Mouse (Mus musculus): ENCODE data around the gene Iscu. TPM values are rescaled to one million over a fixed set of nuclear protein-coding genes. Genes with fewer than 3 reads are reported as not detected.
"Not testable (repeated sequence)": the region's sequence is repeated elsewhere in the genome, so short reads cannot be mapped to it uniquely, and the experiment has no call there.

Gene Iscu
- polyA plus RNA-seq, 1 experiment from 2014 or later, result 113 TPM

GRCm38 (mm10) chr5:113811824-113812420, 39.4 kb downstream of the Iscu start:
- H3K9me3 ChIP-seq; H3K27ac ChIP-seq; ATAC-seq (ENCODE audit: low FRiP score); H3K4me2 ChIP-seq; H3K4me3 ChIP-seq (replicated peaks); H3K36me3 ChIP-seq (replicated peaks); H3K9ac ChIP-seq; H3K4me1 ChIP-seq: not testable (repeated sequence)
- 18% methylated on average over 11 of the region's 12 CpGs for WGBS
- H3K27me3 ChIP-seq, result peaks cover 16% of the 10 kb centered on the region

GRCm38 (mm10) chr5:113812638-113813037, 40.1 kb downstream of the Iscu start:
- H3K36me3 ChIP-seq (replicated peaks), result no peaks in the 10 kb centered on the region
- H3K27me3 ChIP-seq, result peaks cover 16% of the 10 kb centered on the region
- H3K9ac ChIP-seq, result no peak overlapping the region
- H3K4me2 ChIP-seq, result no peak overlapping the region
- no peak overlapping the region for H3K4me3 ChIP-seq (replicated peaks)
- no peak overlapping the region for H3K27ac ChIP-seq
- 88% methylated on average over 2 of the region's 2 CpGs for WGBS
- H3K4me1 ChIP-seq, result peaks cover 8% of the 10 kb centered on the region; the same call in 1 of the 2 replicates
- H3K9me3 ChIP-seq, result peaks cover 7% of the 10 kb centered on the region; the same call in 1 of the 2 replicates
- no peak for ATAC-seq (ENCODE audit: low FRiP score)

- WGBS, result 23% methylated on average over 9 of the region's 9 CpGs
- H3K4me2 ChIP-seq, result no peak overlapping the region
- H3K4me1 ChIP-seq, result peaks cover 8% of the 10 kb centered on the region; the same call in 1 of the 2 replicates
- ATAC-seq (ENCODE audit: low FRiP score), result no peak
- H3K4me3 ChIP-seq (replicated peaks), result no peak overlapping the region
- peaks cover 7% of the 10 kb centered on the region; the same call in 1 of the 2 replicates for H3K9me3 ChIP-seq
- no peaks in the 10 kb centered on the region for H3K36me3 ChIP-seq (replicated peaks)
- no peak overlapping the region for H3K9ac ChIP-seq
- peaks cover 16% of the 10 kb centered on the region for H3K27me3 ChIP-seq
- H3K27ac ChIP-seq, result no peak overlapping the region
These were observed 41.1 kb downstream of the Iscu start for GRCm38 (mm10) chr5:113813608-113814007.

- Histone ChIP-seq H3K4me3 (replicated peaks) (no peak overlapping the region), H3K36me3 (replicated peaks) (no peaks in the 10 kb centered on the region), H3K4me1 (peaks cover 8% of the 10 kb centered on the region; the same call in 1 of the 2 replicates), H3K9ac (no peak overlapping the region), H3K27me3 (peaks cover 16% of the 10 kb centered on the region), H3K27ac (no peak overlapping the region), H3K4me2 (no peak overlapping the region), H3K9me3 (peaks cover 7% of the 10 kb centered on the region; the same call in 1 of the 2 replicates)
- ATAC-seq (ENCODE audit: low FRiP score), result no peak
- 38% methylated on average over 27 of the region's 27 CpGs for WGBS
These were observed 41.8 kb downstream of the Iscu start for GRCm38 (mm10) chr5:113814111-113815040.

- WGBS, result 52% methylated on average over 11 of the region's 11 CpGs
- Histone ChIP-seq H3K4me1 (peaks cover 8% of the 10 kb centered on the region; the same call in 1 of the 2 replicates), H3K27ac (no peak overlapping the region), H3K9me3 (peaks cover 7% of the 10 kb centered on the region; the same call in 1 of the 2 replicates), H3K4me3 (replicated peaks) (no peak overlapping the region), H3K36me3 (replicated peaks) (no peaks in the 10 kb centered on the region), H3K4me2 (no peak overlapping the region), H3K9ac (no peak overlapping the region), H3K27me3 (peaks cover 16% of the 10 kb centered on the region)
- ATAC-seq (ENCODE audit: low FRiP score), result no peak
These were observed 42.5 kb downstream of the Iscu start for GRCm38 (mm10) chr5:113815041-113815389.

GRCm38 (mm10) chr5:113815638-113816152, 43.1 kb downstream of the Iscu start:
- Histone ChIP-seq H3K36me3 (replicated peaks) (no peaks in the 10 kb centered on the region), H3K27me3 (peaks cover 16% of the 10 kb centered on the region), H3K27ac (no peak overlapping the region), H3K9me3 (peaks cover 7% of the 10 kb centered on the region; the same call in 1 of the 2 replicates), H3K4me2 (no peak overlapping the region), H3K4me3 (replicated peaks) (no peak overlapping the region), H3K9ac (no peak overlapping the region), H3K4me1 (peaks cover 8% of the 10 kb centered on the region; the same call in 1 of the 2 replicates)
- no peak for ATAC-seq (ENCODE audit: low FRiP score)
- 15% methylated on average over 15 of the region's 15 CpGs for WGBS

- Histone ChIP-seq H3K4me2 (no peak overlapping the region), H3K27ac (no peak overlapping the region), H3K9me3 (no peaks in the 10 kb centered on the region), H3K27me3 (peaks cover 11% of the 10 kb centered on the region; the same call in 1 of the 2 replicates), H3K4me3 (replicated peaks) (no peak overlapping the region), H3K36me3 (replicated peaks) (no peaks in the 10 kb centered on the region), H3K9ac (no peak overlapping the region), H3K4me1 (peaks cover 8% of the 10 kb centered on the region; the same call in 1 of the 2 replicates)
- 68% methylated on average over 14 of the region's 14 CpGs for WGBS
- ATAC-seq (ENCODE audit: low FRiP score), result no peak
These were observed 46.0 kb downstream of the Iscu start for GRCm38 (mm10) chr5:113818572-113818971.

GRCm38 (mm10) chr5:113824228-113824627, 51.7 kb downstream of the Iscu start:
- ATAC-seq (ENCODE audit: low FRiP score), result no peak
- H3K9me3 ChIP-seq, result no peaks in the 10 kb centered on the region
- H3K4me1 ChIP-seq, result no peaks in the 10 kb centered on the region
- no peak overlapping the region for H3K4me2 ChIP-seq
- H3K4me3 ChIP-seq (replicated peaks), result no peak overlapping the region
- H3K9ac ChIP-seq, result no peak overlapping the region
- no peaks in the 10 kb centered on the region for H3K36me3 ChIP-seq (replicated peaks)
- H3K27me3 ChIP-seq, result peaks cover 7% of the 10 kb centered on the region; the same call in 1 of the 2 replicates
- 93% methylated on average over 4 of the region's 4 CpGs for WGBS
- no peak overlapping the region for H3K27ac ChIP-seq

- Histone ChIP-seq H3K4me2 (no peak overlapping the region), H3K27ac (no peak overlapping the region), H3K9ac (no peak overlapping the region), H3K36me3 (replicated peaks) (no peaks in the 10 kb centered on the region), H3K9me3 (no peaks in the 10 kb centered on the region), H3K4me1 (no peaks in the 10 kb centered on the region), H3K4me3 (replicated peaks) (no peak overlapping the region), H3K27me3 (peaks cover 7% of the 10 kb centered on the region; the same call in 1 of the 2 replicates)
- 84% methylated on average over 7 of the region's 7 CpGs for WGBS
- no peak for ATAC-seq (ENCODE audit: low FRiP score)
These were observed 53.0 kb downstream of the Iscu start for GRCm38 (mm10) chr5:113825558-113825957.

GRCm38 (mm10) chr5:113826619-113827018, 54.1 kb downstream of the Iscu start:
- no peaks in the 10 kb centered on the region for H3K4me1 ChIP-seq
- no peaks in the 10 kb centered on the region for H3K36me3 ChIP-seq (replicated peaks)
- no peaks in the 10 kb centered on the region for H3K9me3 ChIP-seq
- ATAC-seq (ENCODE audit: low FRiP score), result no peak
- H3K27ac ChIP-seq, result no peak overlapping the region
- no peak overlapping the region for H3K4me3 ChIP-seq (replicated peaks)
- WGBS, result 90% methylated on average over 4 of the region's 4 CpGs
- peaks cover 7% of the 10 kb centered on the region; the same call in 1 of the 2 replicates for H3K27me3 ChIP-seq
- H3K9ac ChIP-seq, result no peak overlapping the region
- no peak overlapping the region for H3K4me2 ChIP-seq

All from forebrain, embryonic 12.5 days (tissue).